Mouse (Mus musculus): ENCODE results near the gene Cst3. TPM values are rescaled to one million over a fixed set of nuclear protein-coding genes. Genes with fewer than 3 reads are reported as not detected.

The Cst3 gene
- 63.1 and 74.4 TPM in 2 replicates for total RNA-seq (2014; fragmentation: Nextera tagmentation)
- 114 and 133 TPM in 2 replicates for total RNA-seq (2017)

- ATAC-seq (replicated peaks; ENCODE audit: low FRiP score, low TSS enrichment, poor library complexity, severe bottlenecking), result peak; percentile 97
Observed at GRCm38 (mm10) chr2:148875335-148875811, at the start of gene Cst3. Gene Cst3 (minus strand): TSS chr2:148875692.

GRCm38 (mm10) chr2:148902286-148902685 is 26.8 kb upstream of the Cst3 start:
- peak; percentile 98 for ATAC-seq (replicated peaks; ENCODE audit: low FRiP score, low TSS enrichment, poor library complexity, severe bottlenecking)

DNA sequence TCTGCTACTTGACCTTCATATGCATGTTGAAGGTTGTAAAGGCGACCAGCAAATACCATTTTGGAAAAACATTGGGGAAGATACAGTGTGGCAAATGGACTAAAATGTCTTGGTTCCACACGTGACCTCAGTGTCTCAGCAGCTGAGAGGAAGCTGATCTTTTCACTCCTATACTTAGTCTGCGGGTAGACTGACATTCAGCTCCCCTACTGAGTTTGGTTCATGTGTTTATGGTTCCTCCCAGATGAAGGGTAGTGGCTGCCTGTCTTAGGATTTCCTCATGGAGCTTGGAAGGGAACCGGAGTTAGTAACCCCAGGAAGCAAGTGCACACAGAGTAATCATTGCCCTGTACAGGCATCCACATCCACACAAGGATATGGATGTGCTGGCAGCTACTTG is 24.8 kb upstream of the Cst3 start:
- no peak for ATAC-seq (replicated peaks; ENCODE audit: low FRiP score, low TSS enrichment, poor library complexity, severe bottlenecking)

DNA sequence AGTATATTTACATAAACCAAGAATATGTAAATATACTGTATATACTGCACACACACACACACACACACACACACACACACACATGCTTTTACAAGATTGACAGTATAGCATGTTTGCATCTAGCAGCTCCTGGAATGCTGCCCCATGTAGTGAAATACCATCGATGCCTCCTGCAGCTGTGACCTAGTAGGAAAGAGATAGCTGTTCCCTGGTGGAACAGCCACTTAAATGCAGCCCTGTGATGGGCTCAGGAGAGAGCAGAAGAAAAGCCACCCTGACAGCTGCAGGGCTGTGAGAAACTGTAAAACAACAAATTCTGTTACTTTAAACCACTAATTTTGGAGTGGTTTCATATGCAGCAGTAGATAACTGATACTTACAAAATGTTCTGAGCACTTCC is 20.7 kb upstream of the Cst3 start:
- ATAC-seq (replicated peaks; ENCODE audit: low FRiP score, low TSS enrichment, poor library complexity, severe bottlenecking), result no peak

- no peak for ATAC-seq (replicated peaks; ENCODE audit: low FRiP score, low TSS enrichment, poor library complexity, severe bottlenecking)
Observed at GRCm38 (mm10) chr2:148893107-148893506, 17.6 kb upstream of the Cst3 start.

DNA sequence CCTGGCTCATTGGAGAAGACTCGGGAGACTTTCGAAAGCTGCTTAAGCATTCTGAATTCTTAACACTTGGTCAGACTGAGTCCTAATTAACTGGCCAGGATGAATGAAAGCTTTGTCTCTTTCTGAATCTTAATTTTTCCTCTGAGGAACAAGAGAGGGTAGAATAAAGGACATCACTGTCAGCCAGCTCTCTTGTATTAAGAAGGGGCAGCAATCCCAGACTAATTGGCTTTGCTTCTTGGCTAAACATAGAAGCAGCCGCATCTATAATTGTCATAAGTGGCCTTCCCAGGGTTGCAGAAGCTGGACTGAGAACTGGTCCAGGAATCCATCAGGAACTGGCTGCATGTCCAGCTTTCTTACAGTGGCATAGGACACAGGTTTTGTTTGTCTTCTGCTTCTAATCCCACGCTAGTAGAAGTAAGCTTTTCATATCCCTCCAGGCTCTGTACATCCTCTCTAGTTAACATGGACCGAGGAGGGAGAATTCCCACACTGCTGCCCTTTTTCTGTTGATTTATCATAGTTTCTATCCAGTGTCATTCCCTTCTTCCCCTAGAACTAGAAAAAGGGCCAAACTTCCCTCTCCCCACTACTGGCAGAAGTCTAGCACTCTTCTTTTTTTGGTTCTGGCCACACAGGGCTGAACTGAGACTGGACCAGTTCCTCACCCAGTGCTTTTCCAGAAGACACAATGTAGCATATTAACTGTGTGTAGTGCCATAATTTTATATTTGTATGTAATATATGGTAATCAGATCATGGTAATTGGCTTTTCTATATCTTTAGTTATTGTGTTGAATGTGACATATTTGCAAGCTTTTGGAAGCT is 14.7 kb upstream of the Cst3 start:
- ATAC-seq (replicated peaks; ENCODE audit: low FRiP score, low TSS enrichment, poor library complexity, severe bottlenecking), result no peak

DNA sequence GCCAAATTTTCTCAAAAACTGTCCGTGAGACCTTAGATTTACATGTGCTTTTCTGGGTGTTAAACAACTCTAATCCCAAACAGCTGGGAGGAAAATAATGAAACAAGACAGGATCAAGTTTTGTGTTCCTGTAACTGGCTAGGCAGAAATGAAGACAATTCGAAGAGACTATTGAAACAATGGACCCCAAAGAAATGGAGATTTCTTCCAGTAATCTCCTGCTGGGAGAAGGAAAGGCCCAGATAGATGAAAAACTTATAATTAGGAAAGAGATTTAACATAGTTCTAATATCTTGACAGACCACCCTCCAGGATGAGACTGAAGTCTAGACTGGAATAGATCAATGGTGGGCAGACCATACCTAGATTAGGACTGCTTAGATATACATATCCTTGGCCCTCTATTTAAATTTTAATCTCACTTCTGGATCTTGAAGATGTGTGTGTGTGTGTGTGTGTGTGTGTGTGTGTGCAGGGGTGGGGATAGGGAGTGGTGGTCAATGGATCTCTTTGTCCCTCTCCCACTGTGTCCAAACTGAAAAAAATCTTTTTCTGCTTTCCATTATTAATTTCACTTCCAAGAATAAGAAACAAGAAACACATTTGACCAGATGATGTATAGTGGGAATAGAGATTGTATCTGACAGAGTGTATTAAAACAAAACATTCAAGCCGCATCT is 14.0 kb upstream of the Cst3 start:
- ATAC-seq (replicated peaks; ENCODE audit: low FRiP score, low TSS enrichment, poor library complexity, severe bottlenecking), result no peak

GRCm38 (mm10) chr2:148888872-148889271 is 13.4 kb upstream of the Cst3 start:
- no peak for ATAC-seq (replicated peaks; ENCODE audit: low FRiP score, low TSS enrichment, poor library complexity, severe bottlenecking)

- no peak for ATAC-seq (replicated peaks; ENCODE audit: low FRiP score, low TSS enrichment, poor library complexity, severe bottlenecking)
Observed at GRCm38 (mm10) chr2:148884738-148885137, 9.2 kb upstream of the Cst3 start.

- ATAC-seq (replicated peaks; ENCODE audit: low FRiP score, low TSS enrichment, poor library complexity, severe bottlenecking), result no peak
Observed at GRCm38 (mm10) chr2:148879199-148879598, 3.7 kb upstream of the Cst3 start.

GRCm38 (mm10) chr2:148878641-148879130 is 3.2 kb upstream of the Cst3 start:
- no peak for ATAC-seq (replicated peaks; ENCODE audit: low FRiP score, low TSS enrichment, poor library complexity, severe bottlenecking)

- ATAC-seq (replicated peaks; ENCODE audit: low FRiP score, low TSS enrichment, poor library complexity, severe bottlenecking), result no peak
Observed at GRCm38 (mm10) chr2:148877016-148877770, 1.7 kb upstream of the Cst3 start.

- peak; percentile 79 for ATAC-seq (replicated peaks; ENCODE audit: low FRiP score, low TSS enrichment, poor library complexity, severe bottlenecking)
Observed at GRCm38 (mm10) chr2:148874617-148875334, 716 bp downstream of the Cst3 start.

DNA sequence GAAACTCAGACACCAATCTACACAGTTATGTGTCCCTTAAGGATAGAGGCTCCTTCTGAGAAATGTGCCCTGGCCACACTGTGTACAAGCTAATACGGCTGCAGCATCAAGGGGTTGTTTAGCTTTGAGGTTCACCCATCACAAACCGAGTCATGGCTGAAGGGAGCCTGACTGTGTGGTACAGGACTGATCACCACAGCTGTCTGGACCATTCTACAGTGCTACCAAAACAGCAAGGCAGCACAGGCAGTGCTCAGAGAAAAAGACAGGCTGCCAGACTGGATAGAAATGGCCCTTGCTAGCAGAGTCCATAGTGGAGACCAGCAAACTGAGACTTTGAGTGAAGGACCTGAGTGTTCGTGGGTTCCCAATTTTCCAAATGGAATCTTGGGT is 1.3 kb downstream of the Cst3 start:
- ATAC-seq (replicated peaks; ENCODE audit: low FRiP score, low TSS enrichment, poor library complexity, severe bottlenecking), result 0 out of 2 replicates have a peak, but pooled peaks have one; percentile 11

DNA sequence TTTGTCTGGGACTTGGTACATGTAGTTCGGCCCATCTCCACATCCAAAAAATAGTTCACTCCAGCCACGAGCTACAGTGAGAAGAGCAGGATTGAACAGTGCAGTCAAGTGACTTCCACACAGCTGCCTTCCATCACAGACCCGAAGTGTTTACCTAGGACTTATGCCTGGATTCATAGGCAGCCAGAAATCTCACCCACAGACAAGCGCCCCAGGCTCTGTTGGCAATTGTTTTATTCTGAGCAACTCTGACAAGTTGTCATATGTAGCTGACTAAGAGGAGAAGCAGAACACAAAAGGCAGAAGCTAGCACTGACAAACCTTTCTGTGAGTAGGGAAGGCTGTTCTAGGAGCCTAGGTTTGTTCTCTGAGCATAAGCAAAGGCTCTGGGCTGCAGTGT is 2.6 kb downstream of the Cst3 start:
- no peak for ATAC-seq (replicated peaks; ENCODE audit: low FRiP score, low TSS enrichment, poor library complexity, severe bottlenecking)

- ATAC-seq (replicated peaks; ENCODE audit: low FRiP score, low TSS enrichment, poor library complexity, severe bottlenecking), result no peak
Observed at GRCm38 (mm10) chr2:148870526-148870925, 5.0 kb downstream of the Cst3 start.

DNA sequence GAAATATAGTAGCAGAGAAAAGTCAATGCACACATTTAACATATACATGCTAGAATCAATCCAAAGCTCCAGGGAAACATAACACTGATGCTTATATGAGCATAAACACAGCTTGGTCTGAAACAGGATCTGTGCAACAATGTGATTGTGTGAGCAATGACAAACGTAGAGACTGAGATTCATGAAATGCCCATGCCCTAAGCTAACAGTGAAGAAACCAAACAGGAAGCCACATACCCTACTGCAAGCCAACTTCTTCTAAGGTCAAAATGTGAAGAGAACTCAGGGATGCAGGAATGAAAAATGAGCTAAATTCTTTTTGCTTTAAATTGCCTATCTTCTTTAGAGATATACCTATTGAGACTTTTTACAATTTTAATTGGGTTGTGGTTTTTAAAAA is 6.5 kb downstream of the Cst3 start:
- no peak for ATAC-seq (replicated peaks; ENCODE audit: low FRiP score, low TSS enrichment, poor library complexity, severe bottlenecking)

DNA sequence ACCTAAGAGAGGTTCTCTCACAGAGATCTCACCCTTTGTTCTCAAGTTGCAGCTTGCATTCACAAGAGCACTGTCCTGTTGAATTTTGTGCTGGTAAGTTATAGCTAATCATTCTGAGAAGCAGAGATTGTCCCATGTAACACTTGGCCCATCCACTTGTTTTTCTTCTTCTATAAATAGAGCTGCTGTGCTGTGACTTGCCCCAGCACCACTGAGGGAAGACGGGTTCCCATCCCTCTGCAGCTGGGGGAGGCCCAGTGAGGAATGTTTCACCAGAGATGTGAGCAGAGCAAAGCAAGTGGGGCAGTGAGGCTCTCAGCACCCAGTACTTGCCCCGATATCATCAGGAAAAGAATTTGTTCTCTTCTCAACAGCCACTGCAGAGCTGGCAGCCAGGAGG is 10.5 kb downstream of the Cst3 start, which contains the start of gene 9230104L09Rik:
Gene 9230104L09Rik, minus strand, starts transcription at position 73 of the 400 bp plus-strand sequence.
- ATAC-seq (replicated peaks; ENCODE audit: low FRiP score, low TSS enrichment, poor library complexity, severe bottlenecking), result no peak

DNA sequence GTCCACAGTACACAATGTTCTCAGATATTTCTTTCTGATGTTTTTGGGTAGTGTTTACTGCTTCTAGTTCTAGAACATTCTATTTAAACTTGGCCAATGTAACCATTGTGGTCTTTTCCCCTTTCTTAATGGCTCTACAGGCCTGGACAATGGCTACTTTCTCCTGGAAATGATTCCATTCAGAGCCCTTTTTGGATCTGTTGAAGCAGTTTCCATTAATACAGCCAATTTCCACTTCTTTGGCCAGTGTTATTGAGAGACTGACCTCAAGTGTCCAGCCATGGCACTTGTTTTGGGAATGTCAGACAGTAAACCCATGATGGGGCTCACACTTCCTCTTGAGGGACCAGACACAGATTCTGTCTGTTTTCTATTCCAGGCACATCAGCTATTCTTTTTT is 13.8 kb downstream of the Cst3 start:
- ATAC-seq (replicated peaks; ENCODE audit: low FRiP score, low TSS enrichment, poor library complexity, severe bottlenecking), result no peak
